Mouse (Mus musculus): ENCODE measurements around the gene Elf3.

GRCm38 (mm10) chr1:135271371-135271770 lies 13.0 kb upstream of the Elf3 start:
- no peak for TF ChIP-seq MAFK (IDR thresholded peaks at IDR 0.05; ENCODE audit: insufficient read depth, low read depth, low read length)
- TF ChIP-seq ZC3H11A (IDR thresholded peaks at IDR 0.05; ENCODE audit: borderline replicate concordance, low read depth, low read length): no peak
- TF ChIP-seq CHD2 (IDR thresholded peaks at IDR 0.05; ENCODE audit: low read depth, low read length): no peak
- no peak for TF ChIP-seq ZNF384 (IDR thresholded peaks at IDR 0.05; ENCODE audit: low read depth, low read length)

Data from ES-E14 (cell line).